Mouse (Mus musculus) ovary, adult 18-20 months (tissue): ENCODE measurements at regions not wholly inside any gene's neighbourhood (a gene's known extent, or its start where the extent isn't known, plus 50 kb on each side); places are given as distances from the start of the nearest gene placed in this dataset.

Experiments
- DNase-seq: peaks from one replicate; pipeline ENCODE4 v3.0.0; 2022; ENCODE audit warnings: low spot score, mixed read lengths

- no peak for DNase-seq
These were observed 222.4 kb downstream of the Cryba4 start for GRCm38 (mm10) chr5:112029955-112030354.

- DNase-seq, result no peak
These were observed 220.3 kb downstream of the Cryba4 start for GRCm38 (mm10) chr5:112032036-112032435.

- DNase-seq, result no peak
These were observed 216.9 kb downstream of the Cryba4 start for GRCm38 (mm10) chr5:112035426-112035825.

GRCm38 (mm10) chr5:112037080-112037479, 215.2 kb downstream of the Cryba4 start:
- DNase-seq, result no peak

GRCm38 (mm10) chr5:112039645-112040372, 212.5 kb downstream of the Cryba4 start:
- no peak for DNase-seq

- DNase-seq, result no peak
These were observed 211.6 kb downstream of the Cryba4 start for GRCm38 (mm10) chr5:112040678-112041077.

- DNase-seq, result no peak
These were observed 211.0 kb downstream of the Cryba4 start for GRCm38 (mm10) chr5:112041285-112041684.

GRCm38 (mm10) chr5:112042236-112042635, 210.1 kb downstream of the Cryba4 start:
- no peak for DNase-seq

GRCm38 (mm10) chr5:112050046-112050782, 202.1 kb downstream of the Cryba4 start:
- no peak for DNase-seq

- DNase-seq, result no peak
These were observed 201.4 kb downstream of the Cryba4 start for GRCm38 (mm10) chr5:112050906-112051305.

- no peak for DNase-seq
These were observed 200.5 kb downstream of the Cryba4 start for GRCm38 (mm10) chr5:112051786-112052185.

GRCm38 (mm10) chr5:112053600-112054155, 198.6 kb downstream of the Cryba4 start:
- no peak for DNase-seq

GRCm38 (mm10) chr5:112055018-112055417, 197.3 kb downstream of the Cryba4 start:
- DNase-seq, result no peak

GRCm38 (mm10) chr5:112069917-112070316, 182.4 kb downstream of the Cryba4 start:
- DNase-seq, result no peak

- no peak for DNase-seq
These were observed 179.9 kb downstream of the Cryba4 start for GRCm38 (mm10) chr5:112072456-112072855.

- no peak for DNase-seq
These were observed 175.2 kb downstream of the Cryba4 start for GRCm38 (mm10) chr5:112077097-112077496.

- DNase-seq, result no peak
These were observed 174.3 kb downstream of the Cryba4 start for GRCm38 (mm10) chr5:112077840-112078600.

GRCm38 (mm10) chr5:112081006-112081405, 171.3 kb downstream of the Cryba4 start:
- DNase-seq, result no peak

- DNase-seq, result no peak
These were observed 160.3 kb downstream of the Cryba4 start for GRCm38 (mm10) chr5:112091867-112092535.

- DNase-seq, result no peak
These were observed 158.3 kb downstream of the Cryba4 start for GRCm38 (mm10) chr5:112093905-112094571.

- no peak for DNase-seq
These were observed 153.7 kb downstream of the Cryba4 start for GRCm38 (mm10) chr5:112098469-112099085.
